Mouse (Mus musculus): ENCODE data around the gene Hspa8. TPM values are rescaled to one million over a fixed set of nuclear protein-coding genes. Genes with fewer than 3 reads are reported as not detected.
A peak's percentile ranks its signal among the peaks of the same experiment; 100 is the strongest.
"Not testable (repeated sequence)": the region's sequence is repeated elsewhere in the genome, so short reads cannot be mapped to it uniquely, and the experiment has no call there.

The Hspa8 gene
- total RNA-seq, 2 experiments from 2014 or later: 1,788 to 2,276 TPM

- DNase-seq (ENCODE audit: low spot score in 2 of 2): no peak
These were observed 17.0 kb upstream of the Hspa8 start for GRCm38 (mm10) chr9:40783641-40784373.

GRCm38 (mm10) chr9:40784374-40784967 is 16.3 kb upstream of the Hspa8 start:
- DNase-seq (ENCODE audit: low spot score in 2 of 2): no peak

GRCm38 (mm10) chr9:40785452-40785851 is 15.3 kb upstream of the Hspa8 start:
- DNase-seq (ENCODE audit: low spot score in 2 of 2): no peak

GRCm38 (mm10) chr9:40786820-40787219 is 14.0 kb upstream of the Hspa8 start:
- not testable (repeated sequence) for DNase-seq (ENCODE audit: low spot score in 2 of 2)

- DNase-seq (ENCODE audit: low spot score in 2 of 2): no peak
These were observed 8.7 kb upstream of the Hspa8 start for GRCm38 (mm10) chr9:40791864-40792633.

GRCm38 (mm10) chr9:40793581-40793980 is 7.2 kb upstream of the Hspa8 start:
- no peak for DNase-seq (ENCODE audit: low spot score in 2 of 2)

GRCm38 (mm10) chr9:40794251-40794650 is 6.5 kb upstream of the Hspa8 start:
- no peak for DNase-seq (ENCODE audit: low spot score in 2 of 2)

GRCm38 (mm10) chr9:40794926-40795325 is 5.9 kb upstream of the Hspa8 start:
- DNase-seq (ENCODE audit: low spot score in 2 of 2): no peak

GRCm38 (mm10) chr9:40795562-40795961 is 5.2 kb upstream of the Hspa8 start:
- DNase-seq (ENCODE audit: low spot score in 2 of 2): no peak

GRCm38 (mm10) chr9:40796054-40796453 is 4.7 kb upstream of the Hspa8 start:
- no peak for DNase-seq (ENCODE audit: low spot score in 2 of 2)

GRCm38 (mm10) chr9:40798247-40798960 is 2.4 kb upstream of the Hspa8 start:
- no peak for DNase-seq (ENCODE audit: low spot score in 2 of 2)

- DNase-seq (ENCODE audit: low spot score in 2 of 2): no peak
These were observed 1.7 kb upstream of the Hspa8 start for GRCm38 (mm10) chr9:40799112-40799511.

GRCm38 (mm10) chr9:40799837-40800501 is 815 bp upstream of the Hspa8 start:
- DNase-seq (ENCODE audit: low spot score in 2 of 2): peak; percentile 61 to 74

- peak; percentile 32 to 59 for DNase-seq (ENCODE audit: low spot score in 2 of 2)
These were observed 1.1 kb downstream of the Hspa8 start for GRCm38 (mm10) chr9:40801614-40802532.

GRCm38 (mm10) chr9:40802533-40802875 is 1.7 kb downstream of the Hspa8 start:
- not testable (repeated sequence) for DNase-seq (ENCODE audit: low spot score in 2 of 2)

- not testable (repeated sequence) for DNase-seq (ENCODE audit: low spot score in 2 of 2)
These were observed 3.8 kb downstream of the Hspa8 start for GRCm38 (mm10) chr9:40804576-40804975.

GRCm38 (mm10) chr9:40805263-40805662 is 4.5 kb downstream of the Hspa8 start:
- DNase-seq (ENCODE audit: low spot score in 2 of 2): peak; percentile 84

- peak in 1 of 2 experiments; percentile 41 for DNase-seq (ENCODE audit: low spot score in 2 of 2)
These were observed 5.9 kb downstream of the Hspa8 start for GRCm38 (mm10) chr9:40806440-40807288.
